Mouse (Mus musculus) heart, embryonic 11.5 days (tissue): ENCODE measurements around the gene Kat5. TPM values are rescaled to one million over a fixed set of nuclear protein-coding genes. Genes with fewer than 3 reads are reported as not detected.
A peak's percentile ranks its signal among the peaks of the same experiment; 100 is the strongest.

Experiments used
- ATAC-seq: fragments of 200-750 bp; cut with Nextera tagmentation; replicated peaks from 2 replicates; pipeline ENCODE4 v1.8.0; 2017; ENCODE audit warnings: moderate library complexity; ENCODE audit not compliant: insufficient number of reproducible peaks, low FRiP score, low TSS enrichment
- H3K27ac ChIP-seq: fragments of 300-500 bp; sonication (generic); 2 replicates; pipeline ENCODE4 v1.5.1; 2014; ENCODE audit warnings: mild to moderate bottlenecking, low read depth, low read length
- H3K27me3 ChIP-seq: fragments of 300-500 bp; sonication (generic); 2 replicates; pipeline ENCODE4 v1.6.1; 2014; ENCODE audit warnings: mild to moderate bottlenecking, low read length, mixed read lengths; ENCODE audit not compliant: control insufficient read depth, insufficient read depth
- H3K36me3 ChIP-seq: fragments of 300-500 bp; sonication (generic); 2 replicates; pipeline ENCODE4 v1.6.1; 2014; ENCODE audit warnings: mild to moderate bottlenecking, low read length, moderate library complexity, mixed read lengths; ENCODE audit not compliant: control insufficient read depth, insufficient read depth
- H3K4me1 ChIP-seq: fragments of 300-500 bp; sonication (generic); 2 replicates; pipeline ENCODE4 v1.6.1; 2014; ENCODE audit warnings: low read length; ENCODE audit not compliant: control insufficient read depth, insufficient read depth
- H3K4me2 ChIP-seq: fragments of 300-500 bp; sonication (generic); 2 replicates; pipeline ENCODE4 v1.6.1; 2014; ENCODE audit warnings: mild to moderate bottlenecking, moderate library complexity
- H3K4me3 ChIP-seq: fragments of 300-500 bp; sonication (generic); 2 replicates; pipeline ENCODE4 v1.5.1; 2014; ENCODE audit warnings: low read depth, low read length
- H3K9ac ChIP-seq: fragments of 300-500 bp; sonication (generic); 2 replicates; pipeline ENCODE4 v1.6.1; 2014; ENCODE audit warnings: mild to moderate bottlenecking, low read depth, low read length, moderate library complexity
- H3K9me3 ChIP-seq: fragments of 300-500 bp; sonication (generic); replicated peaks from 2 replicates; pipeline ENCODE4 v1.6.1; 2016; ENCODE audit warnings: low read length; ENCODE audit not compliant: control insufficient read depth
- WGBS: fragments of 180-500 bp; shearing (Covaris S2); extraction: QIAGEN DNeasy Blood & Tissue Kit; methylation state at CpG from one replicate; pipeline ENCODE4 v1.1.7; 2014; ENCODE audit not compliant: insufficient replicate concordance; 5-methylcytosine and 5-hydroxymethylcytosine counted together
- polyA plus RNA-seq: library from polyadenylated mRNA; unstranded; fragments of >200 nt; fragmentation: Nextera tagmentation; extraction: Ambion mirVana; gene quantifications from 2 replicates; pipeline ENCODE4 v1.2.1, GENCODE M21; 2014

Kat5 gene
- polyA plus RNA-seq, 1 experiment from 2014 or later = 23.4 TPM

- Histone ChIP-seq H3K27me3 (no peaks in the 10 kb centered on the region), H3K4me3 (no peak overlapping the region), H3K4me1 (peaks cover 15% of the 10 kb centered on the region), H3K27ac (peak overlapping the region; percentile 88), H3K9me3 (no peaks in the 10 kb centered on the region), H3K4me2 (no peak overlapping the region), H3K36me3 (peaks cover 28% of the 10 kb centered on the region), H3K9ac (no peak overlapping the region)
- 88% methylated on average over 6 of the region's 6 CpGs for WGBS
- no peak for ATAC-seq
Measured at GRCm38 (mm10) chr19:5647791-5648190, 37.8 kb upstream of the Kat5 start.

DNA sequence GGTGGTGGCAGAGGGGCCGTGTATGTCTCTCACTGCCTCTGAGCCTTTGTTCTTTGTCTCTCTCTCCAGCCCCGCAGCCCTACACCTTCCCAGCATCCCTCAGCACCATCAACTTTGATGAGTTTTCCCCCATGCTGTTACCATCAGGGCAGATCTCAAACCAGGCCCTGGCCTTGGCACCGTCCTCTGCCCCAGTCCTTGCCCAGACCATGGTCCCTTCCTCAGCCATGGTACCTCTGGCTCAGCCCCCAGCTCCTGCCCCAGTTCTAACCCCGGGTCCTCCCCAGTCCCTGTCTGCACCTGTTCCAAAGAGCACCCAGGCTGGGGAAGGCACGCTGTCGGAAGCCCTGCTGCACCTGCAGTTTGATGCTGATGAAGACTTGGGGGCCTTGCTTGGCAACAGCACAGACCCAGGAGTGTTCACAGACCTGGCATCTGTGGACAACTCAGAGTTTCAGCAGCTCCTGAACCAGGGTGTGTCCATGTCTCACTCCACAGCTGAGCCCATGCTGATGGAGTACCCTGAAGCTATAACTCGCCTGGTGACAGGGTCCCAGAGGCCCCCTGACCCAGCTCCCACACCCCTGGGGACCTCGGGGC lies 36.8 kb upstream of the Kat5 start:
- 88% methylated on average over 8 of the region's 8 CpGs for WGBS
- no peak overlapping the region for H3K27ac ChIP-seq
- H3K4me2 ChIP-seq = no peak overlapping the region
- H3K4me1 ChIP-seq = peaks cover 15% of the 10 kb centered on the region
- peaks cover 35% of the 10 kb centered on the region for H3K36me3 ChIP-seq
- H3K9ac ChIP-seq = no peak overlapping the region
- H3K27me3 ChIP-seq = no peaks in the 10 kb centered on the region
- no peak for ATAC-seq
- no peak overlapping the region for H3K4me3 ChIP-seq
- H3K9me3 ChIP-seq = no peaks in the 10 kb centered on the region

DNA sequence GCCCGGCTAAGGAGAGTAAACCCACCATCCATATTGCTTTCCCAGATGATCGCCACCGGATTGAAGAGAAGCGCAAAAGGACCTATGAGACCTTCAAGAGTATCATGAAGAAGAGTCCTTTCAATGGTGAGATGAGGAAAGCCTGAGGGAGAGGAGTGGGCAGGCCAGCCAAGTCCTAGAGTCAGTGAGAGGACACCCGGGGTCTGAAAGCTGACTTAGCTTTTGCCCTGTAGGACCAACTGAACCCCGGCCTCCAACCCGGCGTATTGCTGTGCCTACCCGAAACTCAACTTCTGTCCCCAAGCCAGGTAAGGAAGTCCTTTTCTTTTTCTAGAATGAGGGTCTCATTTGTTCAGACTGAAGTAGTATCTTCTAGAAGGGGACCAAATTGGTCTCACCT lies 35.2 kb upstream of the Kat5 start:
- H3K4me1 ChIP-seq = peaks cover 23% of the 10 kb centered on the region
- peaks cover 40% of the 10 kb centered on the region for H3K36me3 ChIP-seq
- WGBS = 97% methylated on average over 9 of the region's 9 CpGs
- H3K27ac ChIP-seq = no peak overlapping the region
- no peak overlapping the region for H3K4me3 ChIP-seq
- no peak overlapping the region for H3K9ac ChIP-seq
- no peak overlapping the region for H3K4me2 ChIP-seq
- H3K27me3 ChIP-seq = no peaks in the 10 kb centered on the region
- no peak for ATAC-seq
- no peaks in the 10 kb centered on the region for H3K9me3 ChIP-seq

GRCm38 (mm10) chr19:5641641-5642040 lies 31.6 kb upstream of the Kat5 start:
- H3K27ac ChIP-seq = no peak overlapping the region
- H3K9ac ChIP-seq = no peak overlapping the region
- peaks cover 33% of the 10 kb centered on the region for H3K4me1 ChIP-seq
- H3K4me2 ChIP-seq = no peak overlapping the region
- H3K4me3 ChIP-seq = no peak overlapping the region
- no peaks in the 10 kb centered on the region for H3K9me3 ChIP-seq
- WGBS = 93% methylated on average over 8 of the region's 8 CpGs
- ATAC-seq = no peak
- peaks cover 33% of the 10 kb centered on the region for H3K36me3 ChIP-seq
- no peaks in the 10 kb centered on the region for H3K27me3 ChIP-seq

DNA sequence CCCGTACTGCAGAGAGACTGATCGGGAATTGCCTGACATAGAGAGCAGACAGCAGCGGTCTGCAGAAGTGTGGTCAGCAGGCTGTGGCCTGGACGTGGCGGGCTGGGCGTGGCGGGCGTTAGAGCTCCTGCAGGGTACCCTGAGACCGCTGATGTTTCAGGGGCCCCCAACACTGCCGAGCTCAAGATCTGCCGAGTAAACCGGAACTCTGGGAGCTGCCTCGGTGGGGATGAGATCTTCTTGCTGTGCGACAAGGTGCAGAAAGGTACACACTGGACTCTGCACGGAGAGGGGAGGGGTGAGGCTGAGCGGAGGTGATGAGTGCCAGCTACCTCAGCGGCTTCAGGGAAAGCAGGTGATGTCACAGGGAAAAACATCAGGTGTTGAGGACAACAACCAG lies 31.0 kb upstream of the Kat5 start:
- Histone ChIP-seq H3K27ac (peak overlapping the region; percentile 65), H3K9ac (no peak overlapping the region), H3K4me1 (peaks cover 33% of the 10 kb centered on the region), H3K36me3 (peaks cover 29% of the 10 kb centered on the region), H3K9me3 (no peaks in the 10 kb centered on the region), H3K27me3 (no peaks in the 10 kb centered on the region), H3K4me2 (no peak overlapping the region), H3K4me3 (no peak overlapping the region)
- no peak for ATAC-seq
- WGBS = 78% methylated on average over 17 of the region's 17 CpGs

- WGBS = 21% methylated on average over 9 of the region's 9 CpGs
- H3K36me3 ChIP-seq = peaks cover 24% of the 10 kb centered on the region
- no peak overlapping the region for H3K9ac ChIP-seq
- no peak for ATAC-seq
- no peak overlapping the region for H3K4me3 ChIP-seq
- peak overlapping the region; percentile 65 for H3K27ac ChIP-seq
- no peak overlapping the region for H3K4me2 ChIP-seq
- no peaks in the 10 kb centered on the region for H3K27me3 ChIP-seq
- H3K4me1 ChIP-seq = peaks cover 33% of the 10 kb centered on the region
- no peaks in the 10 kb centered on the region for H3K9me3 ChIP-seq
Measured at GRCm38 (mm10) chr19:5640339-5640738, 30.3 kb upstream of the Kat5 start.

DNA sequence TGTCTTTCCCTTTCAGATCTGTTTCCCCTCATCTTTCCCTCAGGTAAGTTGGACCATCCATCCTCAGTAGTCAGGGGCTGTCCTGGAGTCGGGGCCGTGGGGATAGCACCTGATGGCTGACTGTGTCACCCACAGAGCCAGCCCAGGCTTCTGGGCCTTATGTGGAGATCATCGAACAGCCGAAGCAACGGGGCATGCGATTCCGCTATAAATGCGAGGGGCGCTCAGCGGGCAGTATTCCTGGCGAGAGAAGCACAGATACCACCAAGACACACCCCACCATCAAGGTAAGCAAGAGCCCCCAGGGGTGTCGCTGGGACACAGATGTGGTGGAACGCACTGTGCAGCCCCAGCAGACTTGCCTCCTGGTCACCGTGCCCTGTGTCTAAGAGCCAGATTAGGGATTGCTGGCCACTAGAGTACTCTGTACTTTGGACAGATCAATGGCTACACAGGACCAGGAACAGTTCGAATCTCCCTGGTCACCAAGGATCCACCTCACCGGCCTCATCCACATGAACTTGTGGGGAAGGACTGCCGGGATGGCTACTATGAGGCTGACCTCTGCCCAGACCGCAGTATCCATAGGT lies 28.5 kb upstream of the Kat5 start:
- H3K27ac ChIP-seq = peak overlapping the region; percentile 94; the same call in 1 of the 2 replicates
- H3K4me2 ChIP-seq = peak overlapping the region; percentile 89
- ATAC-seq = no peak
- peak overlapping the region; percentile 93 for H3K9ac ChIP-seq
- no peaks in the 10 kb centered on the region for H3K27me3 ChIP-seq
- H3K4me1 ChIP-seq = peaks cover 33% of the 10 kb centered on the region
- H3K4me3 ChIP-seq = peak overlapping the region; percentile 86
- WGBS = 87% methylated on average over 18 of the region's 18 CpGs
- H3K9me3 ChIP-seq = no peaks in the 10 kb centered on the region
- peaks cover 18% of the 10 kb centered on the region for H3K36me3 ChIP-seq

DNA sequence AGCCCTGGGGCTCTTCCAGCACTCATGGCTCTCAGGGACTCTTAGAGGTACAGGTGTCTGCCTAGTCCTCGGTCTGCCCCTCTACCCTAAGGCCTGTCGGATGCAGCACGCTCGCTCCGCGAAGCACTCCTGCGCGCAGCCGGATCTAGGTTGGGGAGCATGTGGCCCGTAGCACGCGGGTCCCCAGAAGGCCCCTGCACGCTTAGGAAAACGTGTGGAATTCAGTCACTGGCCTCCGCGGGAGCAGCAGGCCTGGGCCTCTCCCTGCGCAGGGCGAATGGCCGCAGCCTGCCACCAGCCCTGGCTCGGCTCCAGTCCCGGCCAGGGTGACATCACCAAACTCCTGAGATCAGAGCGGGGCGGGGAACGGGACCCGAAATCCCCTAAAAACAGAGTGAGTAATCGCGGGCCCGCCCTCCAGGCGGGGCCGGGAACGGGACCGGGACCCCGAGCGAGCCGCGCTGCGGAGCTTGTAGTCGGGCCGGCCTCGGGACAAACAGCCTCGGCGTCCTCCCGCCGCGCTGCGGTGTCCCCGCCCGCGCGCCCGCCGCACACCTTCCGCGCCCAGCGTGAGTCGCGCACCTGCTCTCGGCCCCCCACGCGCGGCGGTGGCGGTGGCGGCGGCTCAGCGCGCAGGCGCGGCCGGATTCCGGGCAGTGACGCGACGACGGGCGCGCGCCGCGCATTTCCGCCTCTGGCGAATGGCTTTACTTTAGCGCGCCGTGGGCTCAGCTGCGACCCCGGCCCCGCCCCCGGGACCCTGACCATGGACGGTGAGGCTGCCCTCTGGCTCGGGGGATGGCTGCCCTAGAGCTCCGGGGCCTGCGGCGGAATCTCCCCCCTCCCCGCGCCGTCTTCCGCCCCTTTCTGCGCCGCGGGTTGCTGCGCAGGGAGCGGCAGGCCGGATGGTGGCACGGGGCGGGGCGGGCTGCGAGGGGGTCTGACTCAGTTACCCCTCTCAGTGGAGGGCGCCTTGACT lies 27.3 kb upstream of the Kat5 start, which contains the start of gene Rela:
TSS of gene Rela (plus strand) at position 415 of the 979 bp plus-strand sequence.
- peaks cover 33% of the 10 kb centered on the region for H3K4me1 ChIP-seq

More for the DNA sequence above, 27.3 kb upstream of the Kat5 start, which contains the start of gene Rela:
- Histone ChIP-seq H3K36me3 (peaks cover 10% of the 10 kb centered on the region), H3K4me3 (peak within 1 kb of the TSS; percentile 86), H3K4me2 (peak within 1 kb of the TSS; percentile 89), H3K9ac (peak within 1 kb of the TSS; percentile 93), H3K27me3 (no peaks in the 10 kb centered on the region), H3K27ac (peak within 1 kb of the TSS; percentile 94), H3K9me3 (no peaks in the 10 kb centered on the region)
- under 1% methylated on average over 107 of the region's 109 CpGs for WGBS
- peak; percentile 86 for ATAC-seq
